Mouse (Mus musculus) midbrain, embryonic 14.5 days (tissue): ENCODE data around the gene Map3k7cl. TPM values are rescaled to one million over a fixed set of nuclear protein-coding genes. Genes with fewer than 3 reads are reported as not detected.

Source experiments
- ATAC-seq: fragments of 200-750 bp; cut with Nextera tagmentation; 2 replicates; pipeline ENCODE4 v1.8.0; 2017; ENCODE audit warnings: moderate number of reproducible peaks, moderate library complexity; ENCODE audit not compliant: low FRiP score, low TSS enrichment
- DNase-seq: peaks from one replicate; pipeline ENCODE4 v3.0.0-alpha.2; 2015
- H3K27ac ChIP-seq: fragments of 300-500 bp; sonication (generic); replicated peaks from 2 replicates; pipeline ENCODE4 v1.5.1; 2014; ENCODE audit warnings: mild to moderate bottlenecking, low read depth, low read length, moderate library complexity
- H3K27me3 ChIP-seq: fragments of 300-500 bp; sonication (generic); 2 replicates; pipeline ENCODE4 v1.6.1; 2014; ENCODE audit warnings: low read length, control low read depth, mixed read lengths; ENCODE audit not compliant: control insufficient read depth, insufficient read depth
- H3K36me3 ChIP-seq: fragments of 300-500 bp; sonication (generic); 2 replicates; pipeline ENCODE4 v1.6.1; 2014; ENCODE audit warnings: low read length, control low read depth; ENCODE audit not compliant: control insufficient read depth, insufficient read depth
- H3K4me1 ChIP-seq: fragments of 300-500 bp; sonication (generic); 2 replicates; pipeline ENCODE4 v1.6.1; 2014; ENCODE audit warnings: mild to moderate bottlenecking, antibody characterized with exemption, low read length, control low read depth; ENCODE audit not compliant: control insufficient read depth, insufficient read depth
- H3K4me2 ChIP-seq: fragments of 300-500 bp; sonication (generic); 2 replicates; pipeline ENCODE4 v1.6.1; 2014; ENCODE audit warnings: mild to moderate bottlenecking, low read length, moderate library complexity
- H3K4me3 ChIP-seq: fragments of 300-500 bp; sonication (generic); replicated peaks from 2 replicates; pipeline ENCODE4 v1.5.1; 2014; ENCODE audit warnings: low read depth, low read length
- H3K9ac ChIP-seq: fragments of 300-500 bp; sonication (generic); replicated peaks from 2 replicates; pipeline ENCODE4 v1.6.1; 2014; ENCODE audit warnings: mild to moderate bottlenecking, low read length, moderate library complexity
- H3K9me3 ChIP-seq: fragments of 300-500 bp; sonication (generic); 2 replicates; pipeline ENCODE4 v1.6.1; 2016; ENCODE audit warnings: low read length, control low read depth, mixed read lengths; ENCODE audit not compliant: control insufficient read depth
- WGBS: fragments of 180-500 bp; shearing (Covaris S2); extraction: QIAGEN DNeasy Blood & Tissue Kit; methylation state at CpG from one replicate; pipeline ENCODE4 v1.1.7; 2014; 5-methylcytosine and 5-hydroxymethylcytosine counted together
- polyA plus RNA-seq: library from polyadenylated mRNA; unstranded; fragments of >200 nt; fragmentation: Nextera tagmentation; extraction: Ambion mirVana; gene quantifications from 2 replicates; pipeline ENCODE4 v1.2.1, GENCODE M21; 2014

The Map3k7cl gene
- polyA plus RNA-seq, 1 experiment from 2014 or later = not detected

DNA sequence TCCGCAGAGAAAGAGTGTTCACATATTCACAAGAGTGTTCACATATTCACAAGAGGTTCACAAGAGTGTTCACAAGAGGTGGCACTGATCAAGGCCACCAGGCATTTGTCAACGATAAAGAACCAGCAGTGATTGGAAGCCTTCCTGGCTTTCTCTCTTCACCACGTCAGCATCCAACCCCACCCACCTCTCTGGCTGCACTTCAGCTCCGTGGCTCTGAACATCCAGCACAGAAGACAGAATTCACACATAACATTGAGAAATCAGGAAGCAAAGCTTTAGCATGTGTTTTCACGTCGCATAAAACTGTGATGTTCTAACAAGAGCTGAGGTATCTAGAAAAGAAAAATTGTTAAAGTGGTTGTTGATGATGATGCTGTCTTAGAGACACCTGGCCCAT, 10.4 kb downstream of the Map3k7cl start:
- H3K4me3 ChIP-seq = no peak overlapping the region
- H3K27ac ChIP-seq = no peak overlapping the region
- H3K27me3 ChIP-seq = no peaks in the 10 kb centered on the region
- no peak overlapping the region for H3K9ac ChIP-seq
- H3K36me3 ChIP-seq = no peaks in the 10 kb centered on the region
- ATAC-seq = no peak
- H3K9me3 ChIP-seq = no peaks in the 10 kb centered on the region
- H3K4me1 ChIP-seq = no peaks in the 10 kb centered on the region
- DNase-seq = no peak
- H3K4me2 ChIP-seq = no peak overlapping the region
- WGBS = 84% methylated on average over 6 of the region's 6 CpGs

GRCm38 (mm10) chr16:87564564-87564963, 11.4 kb downstream of the Map3k7cl start:
- Histone ChIP-seq H3K9ac (no peak overlapping the region), H3K9me3 (no peaks in the 10 kb centered on the region), H3K4me3 (no peak overlapping the region), H3K4me2 (no peak overlapping the region), H3K27me3 (no peaks in the 10 kb centered on the region), H3K27ac (no peak overlapping the region), H3K4me1 (no peaks in the 10 kb centered on the region), H3K36me3 (no peaks in the 10 kb centered on the region)
- DNase-seq (no peak), ATAC-seq (no peak)
- 81% methylated on average over 3 of the region's 3 CpGs for WGBS

GRCm38 (mm10) chr16:87567572-87567971, 14.4 kb downstream of the Map3k7cl start:
- WGBS = 82% methylated on average over 13 of the region's 13 CpGs
- no peak for DNase-seq

GRCm38 (mm10) chr16:87568241-87568640, 15.1 kb downstream of the Map3k7cl start:
- WGBS = 94% methylated on average over 7 of the region's 7 CpGs
- ATAC-seq (no peak), DNase-seq (no peak)
- H3K9ac ChIP-seq = no peak overlapping the region
- no peak overlapping the region for H3K4me3 ChIP-seq
- no peaks in the 10 kb centered on the region for H3K27me3 ChIP-seq
- no peak overlapping the region for H3K4me2 ChIP-seq
- H3K36me3 ChIP-seq = no peaks in the 10 kb centered on the region
- H3K4me1 ChIP-seq = no peaks in the 10 kb centered on the region
- no peak overlapping the region for H3K27ac ChIP-seq
- H3K9me3 ChIP-seq = no peaks in the 10 kb centered on the region

More at GRCm38 (mm10) chr16:87567572-87567971, 14.4 kb downstream of the Map3k7cl start:
- no peak overlapping the region for H3K9ac ChIP-seq
- no peak overlapping the region for H3K4me3 ChIP-seq
- no peak for ATAC-seq
- H3K9me3 ChIP-seq = no peaks in the 10 kb centered on the region
- H3K4me2 ChIP-seq = no peak overlapping the region
- H3K36me3 ChIP-seq = no peaks in the 10 kb centered on the region
- no peak overlapping the region for H3K27ac ChIP-seq
- H3K4me1 ChIP-seq = no peaks in the 10 kb centered on the region
- H3K27me3 ChIP-seq = no peaks in the 10 kb centered on the region

DNA sequence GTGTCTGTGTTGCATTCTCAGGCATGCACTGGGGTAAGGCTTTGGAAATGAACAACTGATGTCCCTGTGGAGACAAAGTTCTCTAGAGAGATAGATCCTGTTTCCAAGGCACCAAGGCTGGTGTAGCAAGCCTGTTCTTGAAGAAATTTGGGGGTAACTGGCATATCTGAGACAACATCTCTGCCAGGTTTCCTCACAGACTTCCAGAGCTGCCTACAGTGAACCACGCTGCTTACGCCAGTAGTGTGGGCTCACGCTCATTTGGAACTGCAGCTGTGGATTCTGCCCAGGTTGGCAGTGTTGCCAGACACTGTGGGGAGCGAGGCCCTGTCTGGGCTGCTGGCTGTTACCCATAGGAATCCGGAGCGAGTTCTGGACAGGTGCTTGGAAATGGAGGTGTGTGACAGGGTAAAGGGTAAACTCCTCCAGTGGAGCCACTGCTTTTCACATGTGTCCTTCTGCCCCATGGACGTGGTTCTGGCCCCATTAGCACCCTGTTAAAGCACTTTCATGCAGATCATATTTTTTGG, 16.5 kb downstream of the Map3k7cl start:
- no peak for DNase-seq
- 87% methylated on average over 7 of the region's 7 CpGs for WGBS

DNA sequence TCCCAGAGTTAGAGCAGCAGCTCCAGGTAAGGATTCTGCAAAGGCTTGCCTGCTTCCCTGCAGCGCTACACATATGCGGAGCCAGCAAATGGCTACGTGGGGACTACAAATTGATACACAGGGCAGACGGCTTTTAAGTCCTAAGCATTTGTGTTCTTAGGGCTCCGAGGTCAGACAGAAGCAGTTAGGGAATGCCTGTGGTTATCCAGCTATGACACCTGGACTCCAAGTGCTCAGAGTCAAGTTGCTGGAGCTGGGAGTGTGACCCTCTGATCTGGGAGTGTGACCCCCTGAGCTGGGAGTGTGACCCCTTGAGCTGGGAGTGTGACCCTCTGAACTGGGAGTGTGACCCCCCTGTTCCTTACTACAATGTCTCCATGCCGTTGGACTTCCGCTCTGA, 17.2 kb downstream of the Map3k7cl start:
- no peak overlapping the region for H3K9ac ChIP-seq
- ATAC-seq (no peak), DNase-seq (no peak)
- no peaks in the 10 kb centered on the region for H3K36me3 ChIP-seq
- no peaks in the 10 kb centered on the region for H3K9me3 ChIP-seq
- H3K4me1 ChIP-seq = no peaks in the 10 kb centered on the region
- 69% methylated on average over 7 of the region's 7 CpGs for whole genome bisulfite sequencing
- no peaks in the 10 kb centered on the region for H3K27me3 ChIP-seq
- H3K4me2 ChIP-seq = no peak overlapping the region
- H3K4me3 ChIP-seq = no peak overlapping the region
- H3K27ac ChIP-seq = no peak overlapping the region

More for the DNA sequence above, 16.5 kb downstream of the Map3k7cl start:
- no peak overlapping the region for H3K9ac ChIP-seq
- ATAC-seq = no peak
- H3K9me3 ChIP-seq = no peaks in the 10 kb centered on the region
- H3K36me3 ChIP-seq = no peaks in the 10 kb centered on the region
- H3K27me3 ChIP-seq = no peaks in the 10 kb centered on the region
- H3K27ac ChIP-seq = no peak overlapping the region
- no peak overlapping the region for H3K4me3 ChIP-seq
- no peaks in the 10 kb centered on the region for H3K4me1 ChIP-seq
- H3K4me2 ChIP-seq = no peak overlapping the region

DNA sequence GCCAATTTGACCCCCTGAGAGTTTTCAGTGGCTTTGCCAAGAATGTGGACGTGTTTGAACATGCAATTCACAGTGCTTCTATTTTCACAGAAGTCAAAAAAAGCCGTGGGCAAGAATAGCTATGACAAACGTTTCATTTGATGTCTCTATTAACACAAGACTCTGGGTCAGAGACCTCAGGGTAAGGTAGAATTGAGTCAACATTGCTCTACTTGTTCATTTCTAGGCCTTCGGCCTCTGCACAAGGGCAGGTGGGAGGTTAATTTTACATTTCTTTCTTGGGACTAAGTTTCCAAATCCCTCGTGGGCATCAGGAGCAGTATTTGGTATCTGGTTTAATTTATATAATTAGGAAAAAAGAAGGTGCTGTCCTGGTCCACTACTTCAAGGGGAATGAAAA, 20.3 kb downstream of the Map3k7cl start:
- ATAC-seq = no peak
- 76% methylated on average over 5 of the region's 5 CpGs for WGBS

DNA sequence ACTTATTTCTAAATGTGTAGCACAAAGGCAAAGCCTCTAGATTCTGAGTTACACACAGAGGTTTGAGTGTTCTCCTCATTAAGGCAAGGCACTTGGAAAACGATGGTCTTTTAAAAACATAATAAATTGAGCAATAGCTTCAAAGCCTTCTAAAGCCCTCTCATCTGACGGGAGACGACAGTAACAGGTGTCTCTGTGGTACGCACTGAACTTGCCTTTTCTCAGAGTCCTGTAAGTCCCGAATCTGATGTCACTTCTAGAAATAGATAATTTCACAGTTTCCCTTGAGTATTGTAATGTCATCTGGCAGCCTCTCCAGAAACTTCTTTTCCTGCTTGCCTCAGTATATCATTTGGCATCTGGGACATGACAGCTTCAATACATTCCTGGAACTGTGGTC, 21.0 kb downstream of the Map3k7cl start:
- Histone ChIP-seq H3K4me3 (no peak overlapping the region), H3K27ac (no peak overlapping the region), H3K27me3 (no peaks in the 10 kb centered on the region), H3K4me2 (no peak overlapping the region), H3K36me3 (no peaks in the 10 kb centered on the region), H3K9me3 (no peaks in the 10 kb centered on the region), H3K9ac (no peak overlapping the region), H3K4me1 (no peaks in the 10 kb centered on the region)
- ATAC-seq = no peak
- DNase-seq = no peak
- 84% methylated on average over 5 of the region's 5 CpGs for WGBS

More for the DNA sequence above, 20.3 kb downstream of the Map3k7cl start:
- Histone ChIP-seq H3K27me3 (no peaks in the 10 kb centered on the region), H3K9ac (no peak overlapping the region), H3K4me3 (no peak overlapping the region), H3K9me3 (no peaks in the 10 kb centered on the region), H3K36me3 (no peaks in the 10 kb centered on the region), H3K4me2 (no peak overlapping the region), H3K4me1 (no peaks in the 10 kb centered on the region), H3K27ac (no peak overlapping the region)
- DNase-seq = no peak

DNA sequence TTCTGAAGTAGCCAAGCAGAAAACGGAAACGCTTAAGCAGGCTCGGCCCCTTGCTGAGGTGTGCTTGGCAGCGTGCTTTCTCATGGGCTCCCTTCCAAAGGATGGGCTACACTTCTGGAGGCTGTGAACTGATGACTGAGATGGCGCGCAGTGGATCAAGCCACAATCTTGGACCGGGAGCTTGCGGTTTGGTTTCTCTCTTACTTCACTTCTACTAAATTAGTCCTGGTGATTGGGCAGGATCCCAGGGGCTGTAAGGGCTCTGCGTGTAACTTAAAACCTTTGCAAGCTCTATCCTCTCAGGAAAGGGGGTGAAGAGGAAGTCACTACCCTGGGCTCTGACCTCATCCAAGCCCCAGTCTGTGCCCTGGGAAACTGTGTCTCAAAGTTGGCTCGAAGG, 22.5 kb downstream of the Map3k7cl start:
- WGBS = 82% methylated on average over 10 of the region's 10 CpGs
- DNase-seq (no peak), ATAC-seq (no peak)

More for the DNA sequence above, 22.5 kb downstream of the Map3k7cl start:
- no peak overlapping the region for H3K27ac ChIP-seq
- no peaks in the 10 kb centered on the region for H3K9me3 ChIP-seq
- no peak overlapping the region for H3K4me3 ChIP-seq
- no peak overlapping the region for H3K4me2 ChIP-seq
- no peaks in the 10 kb centered on the region for H3K27me3 ChIP-seq
- H3K4me1 ChIP-seq = no peaks in the 10 kb centered on the region
- H3K9ac ChIP-seq = no peak overlapping the region
- H3K36me3 ChIP-seq = no peaks in the 10 kb centered on the region
